Mouse (Mus musculus): ENCODE data around the gene 6030458C11Rik.

Gene 6030458C11Rik

GRCm38 (mm10) chr15:12824197-12824952, at the start of gene 6030458C11Rik, which contains the start of gene Drosha:
Gene 6030458C11Rik, minus strand, starts transcription at chr15:12824649.
Gene Drosha, plus strand, starts transcription at chr15:12824815.
- DNase-seq = peak; percentile 98 to 99

DNA sequence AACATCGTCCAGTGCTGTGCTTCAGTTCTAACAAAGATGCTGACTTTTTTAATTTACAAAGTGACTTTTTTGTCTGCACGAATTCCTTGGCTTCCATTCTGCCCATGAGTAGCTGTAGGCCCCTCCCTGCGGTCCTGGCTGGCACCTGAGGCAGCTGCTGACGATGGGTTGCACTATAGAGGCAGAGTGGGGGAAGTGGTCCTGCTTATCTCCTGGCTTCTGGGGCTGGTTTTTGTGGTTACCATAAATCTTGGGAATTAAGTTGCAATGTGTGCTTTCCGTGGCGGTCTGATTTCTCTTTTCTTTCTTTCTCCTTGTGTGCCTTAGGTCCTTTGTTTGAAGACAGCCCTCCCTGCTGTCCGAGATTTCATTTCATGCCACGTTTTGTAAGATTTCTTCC, 42.8 kb upstream of the 6030458C11Rik start:
- DNase-seq = no peak

DNA sequence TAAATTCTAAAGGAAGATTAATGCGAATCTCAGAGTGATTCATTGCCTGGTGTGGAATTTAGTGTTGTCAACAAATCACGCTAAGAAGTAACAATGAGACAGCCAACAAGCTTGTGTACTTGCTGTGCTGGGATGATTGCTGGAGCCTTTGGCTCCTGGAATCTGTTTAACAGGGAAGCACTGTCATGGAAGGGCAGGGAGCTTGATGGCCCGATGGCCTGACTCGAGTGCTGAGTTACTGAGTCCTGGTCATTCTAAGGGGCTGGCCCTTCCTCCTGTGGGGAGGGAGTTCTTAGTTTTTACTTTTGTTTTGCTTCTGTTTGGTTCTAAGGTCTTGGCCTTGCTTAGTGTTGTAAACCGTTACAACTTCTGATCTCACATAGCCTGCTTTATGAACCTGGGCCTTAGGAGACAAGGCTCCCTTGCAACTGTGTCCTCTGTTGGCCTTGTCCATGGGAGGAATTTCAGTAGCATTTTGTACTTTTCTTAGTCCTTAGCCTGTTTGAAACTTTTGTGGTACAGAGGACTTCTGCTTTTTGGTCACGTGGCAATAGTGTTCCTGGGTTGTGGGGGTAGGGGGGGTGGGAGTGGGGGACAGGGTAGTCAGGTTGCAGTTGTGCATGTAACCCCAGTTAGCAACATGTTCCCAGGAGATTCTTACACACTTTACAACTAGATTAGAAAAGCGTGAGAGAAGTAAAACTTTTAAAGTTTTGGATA, 41.3 kb upstream of the 6030458C11Rik start:
- no peak for DNase-seq

DNA sequence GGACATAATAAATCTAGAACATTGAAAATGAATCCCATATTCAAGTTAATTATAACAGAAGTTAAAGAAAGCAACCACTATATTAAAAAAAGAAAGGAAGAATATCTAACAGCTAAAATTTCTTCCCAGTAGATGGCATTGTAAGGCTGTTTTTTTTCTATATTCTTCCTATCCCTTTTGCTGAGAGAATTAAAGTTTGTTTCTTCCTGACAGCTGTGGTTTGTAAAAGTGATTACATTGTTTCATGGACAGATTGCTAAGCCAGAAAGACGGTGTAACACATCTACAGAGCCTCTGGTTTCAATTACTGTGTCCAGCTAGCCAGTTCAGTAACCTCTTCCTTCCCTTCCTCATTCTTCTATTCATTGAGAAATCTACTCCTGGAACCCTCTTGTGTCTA, 39.2 kb upstream of the 6030458C11Rik start:
- no peak for DNase-seq

GRCm38 (mm10) chr15:12862061-12862460, 37.6 kb upstream of the 6030458C11Rik start:
- DNase-seq = no peak

- no peak for DNase-seq
These were observed 34.2 kb upstream of the 6030458C11Rik start for GRCm38 (mm10) chr15:12858645-12859044.

DNA sequence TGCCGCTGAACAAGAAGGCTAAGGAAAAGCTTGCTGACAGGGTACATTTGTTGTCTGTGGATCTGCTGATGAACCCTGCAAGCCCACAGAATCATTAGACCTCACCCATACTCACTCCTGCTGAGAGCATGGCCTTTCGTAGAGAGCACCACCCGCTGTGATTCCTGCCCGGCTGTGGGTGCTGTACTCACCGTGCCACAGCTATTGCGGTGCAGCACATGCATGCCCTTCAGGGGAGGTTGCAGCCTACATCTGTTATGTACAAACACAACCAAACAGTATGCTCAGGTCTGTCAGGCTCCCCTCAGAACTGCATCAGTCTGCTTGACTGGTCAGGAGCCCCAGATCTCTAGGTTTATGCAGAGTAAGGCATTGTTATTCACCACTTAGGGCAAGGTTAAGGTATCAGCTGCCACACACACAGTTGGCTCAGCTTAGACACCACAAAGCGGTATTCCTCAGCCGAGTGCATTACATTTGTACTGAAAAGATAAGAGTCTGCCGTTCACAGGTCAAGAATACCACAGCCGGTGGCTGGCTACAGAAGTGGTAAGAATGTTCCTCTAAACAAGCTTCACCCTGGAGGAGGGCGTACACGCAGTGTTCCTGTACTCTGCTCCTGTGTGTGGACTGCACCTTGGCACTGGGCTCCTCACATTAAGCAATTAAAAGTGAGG, 33.5 kb upstream of the 6030458C11Rik start:
- no peak for DNase-seq

DNA sequence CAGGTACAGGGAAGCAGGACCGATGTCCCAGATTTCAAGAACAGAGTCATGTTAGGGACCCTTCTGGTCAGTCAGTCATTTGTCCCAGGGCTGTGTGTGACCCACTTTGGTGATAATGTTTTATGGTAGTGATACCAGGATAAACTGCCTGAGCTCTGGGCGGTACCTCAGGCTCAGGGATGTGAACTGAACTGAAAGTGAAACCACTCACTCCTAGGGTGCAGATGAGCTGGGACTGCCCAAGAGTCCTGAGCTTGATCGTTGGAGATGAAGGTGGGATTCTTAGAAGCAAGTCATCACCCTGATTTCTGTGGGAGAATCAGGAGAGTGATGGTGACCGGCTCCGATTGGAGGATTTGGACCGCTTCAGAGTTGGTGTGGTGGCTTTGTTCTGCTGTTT, 32.3 kb upstream of the 6030458C11Rik start:
- DNase-seq = no peak

GRCm38 (mm10) chr15:12853471-12853870, 29.0 kb upstream of the 6030458C11Rik start:
- no peak for DNase-seq

- no peak for DNase-seq
These were observed 24.9 kb upstream of the 6030458C11Rik start for GRCm38 (mm10) chr15:12849373-12849772.

- no peak for DNase-seq
These were observed 23.9 kb upstream of the 6030458C11Rik start for GRCm38 (mm10) chr15:12848196-12848975.

GRCm38 (mm10) chr15:12842833-12843232, 18.4 kb upstream of the 6030458C11Rik start:
- DNase-seq = no peak

- DNase-seq = no peak
These were observed 16.3 kb upstream of the 6030458C11Rik start for GRCm38 (mm10) chr15:12840737-12841136.

DNA sequence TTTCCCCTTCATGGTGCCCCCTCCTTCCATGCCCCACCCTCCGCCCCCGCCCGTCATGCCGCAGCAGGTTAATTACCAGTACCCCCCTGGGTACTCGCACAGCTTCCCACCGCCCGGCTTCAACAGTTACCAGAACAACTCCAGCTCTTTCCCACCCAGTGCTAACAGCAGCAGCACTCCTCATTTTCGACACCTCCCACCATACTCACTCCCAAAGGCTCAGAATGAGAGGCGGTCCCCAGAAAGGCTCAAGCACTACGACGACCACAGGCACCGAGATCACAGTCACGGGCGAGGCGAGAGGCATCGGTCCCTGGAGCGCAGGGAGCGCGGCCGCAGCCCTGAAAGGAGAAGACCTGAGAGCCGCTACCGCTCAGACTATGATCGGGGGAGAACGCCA, 9.8 kb upstream of the 6030458C11Rik start:
- DNase-seq = no peak

DNA sequence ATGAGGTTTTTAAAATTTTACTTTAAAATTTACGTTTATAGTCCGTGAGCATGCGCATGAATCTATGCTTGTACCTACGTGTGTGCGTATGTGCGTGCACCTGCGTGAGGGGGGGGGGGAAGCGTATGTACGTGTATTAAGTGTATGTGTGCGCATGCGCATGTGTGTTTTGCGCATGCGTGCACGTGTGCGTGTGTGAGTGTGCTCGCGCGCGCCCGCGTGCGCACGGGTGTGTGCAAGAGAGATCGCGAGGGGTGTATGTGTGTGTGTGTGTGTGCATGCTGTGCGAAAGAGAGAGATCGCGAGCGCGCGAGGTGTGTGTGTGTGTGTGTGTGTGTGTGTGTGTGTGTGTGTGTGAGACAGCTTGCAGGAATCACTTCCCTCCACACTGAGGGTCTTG, 8.9 kb upstream of the 6030458C11Rik start:
- no peak for DNase-seq

- DNase-seq = no peak
These were observed 8.2 kb upstream of the 6030458C11Rik start for GRCm38 (mm10) chr15:12832599-12832998.

DNA sequence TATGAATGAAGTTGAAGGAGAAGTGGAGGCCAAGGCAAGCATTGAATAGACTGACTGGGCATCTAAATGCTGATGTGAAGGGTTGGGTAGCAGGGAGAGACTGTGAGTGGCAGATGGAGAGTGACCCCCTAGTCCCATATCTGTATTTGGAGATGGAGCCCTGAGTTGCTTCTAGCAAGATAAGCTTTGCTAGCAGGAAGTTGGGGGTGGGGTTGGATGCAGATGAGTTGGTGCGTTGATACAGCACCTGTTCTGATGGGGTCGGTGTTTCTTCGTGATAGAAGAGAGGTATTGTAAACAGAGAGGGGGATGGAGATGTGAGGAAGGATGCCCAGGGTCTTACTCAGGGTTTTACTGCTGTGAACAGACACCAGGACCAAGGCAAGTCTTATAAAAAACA, 5.4 kb upstream of the 6030458C11Rik start:
- DNase-seq = no peak

GRCm38 (mm10) chr15:12825408-12825807, 959 bp upstream of the 6030458C11Rik start:
- DNase-seq = no peak

GRCm38 (mm10) chr15:12824965-12825364, 516 bp upstream of the 6030458C11Rik start:
- DNase-seq = peak in 1 of 2 experiments; percentile 34

DNA sequence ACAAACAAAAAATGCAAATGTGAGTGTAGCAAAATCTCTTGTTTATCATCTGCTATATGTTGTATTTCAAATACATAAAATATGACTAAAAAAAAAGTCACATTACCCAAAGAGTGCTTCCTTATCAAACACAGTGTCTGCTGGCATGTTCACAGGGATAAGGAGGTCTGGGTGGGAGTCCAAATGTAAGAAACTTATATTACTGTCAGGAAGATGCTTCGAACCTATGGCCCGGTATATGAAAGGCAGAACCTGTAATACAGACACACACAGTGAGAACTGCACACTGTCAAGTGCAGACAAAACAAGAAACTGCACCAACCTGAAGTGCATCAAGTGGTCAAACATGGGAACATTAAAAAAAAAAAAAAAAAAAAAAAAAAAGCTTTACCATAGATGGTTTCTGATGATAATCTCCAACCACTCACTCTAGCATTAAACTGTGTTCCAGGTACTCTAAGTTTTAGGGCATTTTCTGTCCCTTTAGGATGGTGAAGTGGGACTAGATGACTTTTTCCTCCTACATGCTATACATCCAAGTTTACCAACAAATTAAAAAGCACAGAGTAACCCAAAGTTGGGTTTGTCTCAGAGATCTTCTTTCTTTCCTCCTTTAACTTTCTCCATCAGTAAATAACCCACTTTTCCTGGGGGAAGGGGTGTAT, 862 bp downstream of the 6030458C11Rik start:
- DNase-seq = no peak

- DNase-seq = no peak
These were observed 1.7 kb downstream of the 6030458C11Rik start for GRCm38 (mm10) chr15:12822416-12823395.

All from cerebellum, adult 18-20 months (tissue).